Mouse (Mus musculus): ENCODE measurements around the gene Mrpl38. TPM values are rescaled to one million over a fixed set of nuclear protein-coding genes. Genes with fewer than 3 reads are reported as not detected.
A peak's percentile ranks its signal among the peaks of the same experiment; 100 is the strongest.

Gene Mrpl38
- polyA plus RNA-seq, 1 experiment = 61.9 TPM

GRCm38 (mm10) chr11:116087194-116088130 lies 51.2 kb downstream of the Mrpl38 start:
- DNase-seq = peak; percentile 88 to 92
- H3K4me3 ChIP-seq (replicated peaks; ENCODE audit: insufficient read depth, low read depth, low read length) = peak overlapping the region; percentile 66
- peak; percentile 56; the same call in 1 of the 2 replicates for TF ChIP-seq POLR2A (IDR thresholded peaks at IDR 0.05; ENCODE audit: borderline replicate concordance, insufficient read depth, low read length)
- TF ChIP-seq CTCF (IDR thresholded peaks at IDR 0.05; ENCODE audit: borderline replicate concordance, insufficient read depth, low read depth, low read length) = peak; percentile 86
- WGBS = 2% methylated on average over 31 of the region's 31 CpGs
- H3K27ac ChIP-seq (ENCODE audit: insufficient read depth, low read length) = peak overlapping the region; percentile 62
- H3K4me1 ChIP-seq (ENCODE audit: control insufficient read depth, insufficient read depth, low read length) = peaks cover 18% of the 10 kb centered on the region
- no peaks in the 10 kb centered on the region for H3K27me3 ChIP-seq (ENCODE audit: control insufficient read depth, insufficient read depth, low read length)

GRCm38 (mm10) chr11:116086258-116087193 lies 52.1 kb downstream of the Mrpl38 start, which contains the start of gene Wbp2:
Gene Wbp2 (minus strand): TSS chr11:116086995.
- 2% methylated on average over 41 of the region's 43 CpGs for WGBS
- peaks cover 20% of the 10 kb centered on the region for H3K4me1 ChIP-seq (ENCODE audit: control insufficient read depth, insufficient read depth, low read length)

GRCm38 (mm10) chr11:116084166-116084565 lies 54.5 kb downstream of the Mrpl38 start:
- peaks cover 40% of the 10 kb centered on the region for H3K4me1 ChIP-seq (ENCODE audit: control insufficient read depth, insufficient read depth, low read length)
- DNase-seq = peak in 1 of 2 experiments; percentile 13
- WGBS = 91% methylated on average over 6 of the region's 6 CpGs
- TF ChIP-seq CTCF (IDR thresholded peaks at IDR 0.05; ENCODE audit: borderline replicate concordance, insufficient read depth, low read depth, low read length) = no peak
- no peak for TF ChIP-seq POLR2A (IDR thresholded peaks at IDR 0.05; ENCODE audit: borderline replicate concordance, insufficient read depth, low read length)
- no peaks in the 10 kb centered on the region for H3K27me3 ChIP-seq (ENCODE audit: control insufficient read depth, insufficient read depth, low read length)
- H3K4me3 ChIP-seq (replicated peaks; ENCODE audit: insufficient read depth, low read depth, low read length) = no peak overlapping the region
- H3K27ac ChIP-seq (ENCODE audit: insufficient read depth, low read length) = no peak overlapping the region

More at GRCm38 (mm10) chr11:116086258-116087193, 52.1 kb downstream of the Mrpl38 start, which contains the start of gene Wbp2:
- peak; percentile 74; the same call in 1 of the 2 replicates for TF ChIP-seq POLR2A (IDR thresholded peaks at IDR 0.05; ENCODE audit: borderline replicate concordance, insufficient read depth, low read length)
- no peak for TF ChIP-seq CTCF (IDR thresholded peaks at IDR 0.05; ENCODE audit: borderline replicate concordance, insufficient read depth, low read depth, low read length)
- Histone ChIP-seq H3K4me3 (replicated peaks; ENCODE audit: insufficient read depth, low read depth, low read length) (peak within 1 kb of the TSS; percentile 99), H3K27ac (ENCODE audit: insufficient read depth, low read length) (peak within 1 kb of the TSS; percentile 90), H3K27me3 (ENCODE audit: control insufficient read depth, insufficient read depth, low read length) (no peaks in the 10 kb centered on the region)
- peak; percentile 95 to 99 for DNase-seq

- no peak for TF ChIP-seq POLR2A (IDR thresholded peaks at IDR 0.05; ENCODE audit: borderline replicate concordance, insufficient read depth, low read length)
- TF ChIP-seq CTCF (IDR thresholded peaks at IDR 0.05; ENCODE audit: borderline replicate concordance, insufficient read depth, low read depth, low read length) = no peak
- H3K4me3 ChIP-seq (replicated peaks; ENCODE audit: insufficient read depth, low read depth, low read length) = no peak overlapping the region
- no peak overlapping the region for H3K27ac ChIP-seq (ENCODE audit: insufficient read depth, low read length)
- H3K27me3 ChIP-seq (ENCODE audit: control insufficient read depth, insufficient read depth, low read length) = no peaks in the 10 kb centered on the region
- H3K4me1 ChIP-seq (ENCODE audit: control insufficient read depth, insufficient read depth, low read length) = peaks cover 48% of the 10 kb centered on the region
- WGBS = 47% methylated on average over 14 of the region's 14 CpGs
- DNase-seq = peak; percentile 44 to 61
Observed at GRCm38 (mm10) chr11:116083096-116083672, 55.5 kb downstream of the Mrpl38 start.

Other genes with a start within 250 kb of the Mrpl38 start
- gene Smim5, start 238.9 kb downstream of the Mrpl38 start, polyA plus RNA-seq (2012; rRNA removed) = 1.3 and 1.7 TPM in 2 replicates
- gene Smim6, start 226.9 kb downstream of the Mrpl38 start, polyA plus RNA-seq (2012; rRNA removed) = 0.11 TPM in 1 of 2 replicates, not detected in the other
- 49.5 and 53.5 TPM in 2 replicates for gene Sap30bp, start 205.6 kb downstream of the Mrpl38 start, polyA plus RNA-seq (2012; rRNA removed)
- 24.7 and 28.5 TPM in 2 replicates for gene Recql5, start 205.4 kb downstream of the Mrpl38 start, polyA plus RNA-seq (2012; rRNA removed)
- 21.6 and 28.6 TPM in 2 replicates for gene Itgb4, start 164.2 kb downstream of the Mrpl38 start, polyA plus RNA-seq (2012; rRNA removed)
- gene Galk1, start 126.1 kb downstream of the Mrpl38 start, polyA plus RNA-seq (2012; rRNA removed) = 14.8 and 15.1 TPM in 2 replicates
- gene H3f3b, start 110.9 kb downstream of the Mrpl38 start, polyA plus RNA-seq (2012; rRNA removed) = 456 and 541 TPM in 2 replicates
- 48.1 and 49.1 TPM in 2 replicates for gene Unk, start 108.5 kb downstream of the Mrpl38 start, polyA plus RNA-seq (2012; rRNA removed)
- 3.8 and 5.7 TPM in 2 replicates for gene Unc13d, start 60.9 kb downstream of the Mrpl38 start, polyA plus RNA-seq (2012; rRNA removed)
- gene Wbp2, start 51.9 kb downstream of the Mrpl38 start, polyA plus RNA-seq (2012; rRNA removed) = 509 and 539 TPM in 2 replicates
- 4.1 TPM in 2 replicates for gene Trim47, start 11.7 kb downstream of the Mrpl38 start, polyA plus RNA-seq (2012; rRNA removed)
- 7.9 and 9.3 TPM in 2 replicates for gene Trim65, start 7.7 kb downstream of the Mrpl38 start, polyA plus RNA-seq (2012; rRNA removed)
- gene Fbf1, start 29.3 kb upstream of the Mrpl38 start, polyA plus RNA-seq (2012; rRNA removed) = 81.1 and 83.0 TPM in 2 replicates
- gene Ten1, start 60.0 kb upstream of the Mrpl38 start, polyA plus RNA-seq (2012; rRNA removed) = 55.2 and 56.8 TPM in 2 replicates
- gene Acox1, start 60.2 kb upstream of the Mrpl38 start, polyA plus RNA-seq (2012; rRNA removed) = 107 and 115 TPM in 2 replicates
- gene Evpl, start 99.2 kb upstream of the Mrpl38 start, polyA plus RNA-seq (2012; rRNA removed) = 1.2 and 1.6 TPM in 2 replicates
- 76.4 and 79.2 TPM in 2 replicates for gene Srp68, start 135.3 kb upstream of the Mrpl38 start, polyA plus RNA-seq (2012; rRNA removed)
- 0.05 TPM in 1 of 2 replicates, not detected in the other for gene Galr2, start 142.1 kb upstream of the Mrpl38 start, polyA plus RNA-seq (2012; rRNA removed)
- gene Exoc7, start 168.4 kb upstream of the Mrpl38 start, polyA plus RNA-seq (2012; rRNA removed) = 104 and 118 TPM in 2 replicates
- 13.9 and 15.7 TPM in 2 replicates for gene Foxj1, start 196.5 kb upstream of the Mrpl38 start, polyA plus RNA-seq (2012; rRNA removed)